Mouse (Mus musculus) retina, postnatal 7 days (tissue): ENCODE data around the gene Sox21.

Source experiments
- DNase-seq: peaks from one replicate; pipeline ENCODE4 v3.0.0-alpha.2; 2012; ENCODE audit warnings: low read depth, low spot score

Gene Sox21

GRCm38 (mm10) chr14:118225061-118225743, 11.6 kb downstream of the Sox21 start:
- DNase-seq, result no peak

GRCm38 (mm10) chr14:118220885-118221284, 15.9 kb downstream of the Sox21 start:
- DNase-seq, result no peak

GRCm38 (mm10) chr14:118216826-118217225, 20.0 kb downstream of the Sox21 start:
- no peak for DNase-seq

GRCm38 (mm10) chr14:118212188-118212804, 24.5 kb downstream of the Sox21 start:
- DNase-seq, result no peak

- no peak for DNase-seq
These were observed 27.2 kb downstream of the Sox21 start for GRCm38 (mm10) chr14:118209642-118210041.

- DNase-seq, result no peak
These were observed 29.5 kb downstream of the Sox21 start for GRCm38 (mm10) chr14:118207347-118207746.

- DNase-seq, result no peak
These were observed 33.8 kb downstream of the Sox21 start for GRCm38 (mm10) chr14:118203031-118203430.

GRCm38 (mm10) chr14:118202006-118202405, 34.8 kb downstream of the Sox21 start:
- no peak for DNase-seq

- no peak for DNase-seq
These were observed 36.1 kb downstream of the Sox21 start for GRCm38 (mm10) chr14:118200731-118201130.

GRCm38 (mm10) chr14:118197063-118197462, 39.8 kb downstream of the Sox21 start:
- no peak for DNase-seq

- no peak for DNase-seq
These were observed 42.5 kb downstream of the Sox21 start for GRCm38 (mm10) chr14:118194219-118194914.

GRCm38 (mm10) chr14:118193663-118194062, 43.2 kb downstream of the Sox21 start:
- DNase-seq, result no peak

GRCm38 (mm10) chr14:118193001-118193628, 43.7 kb downstream of the Sox21 start:
- no peak for DNase-seq

- no peak for DNase-seq
These were observed 45.4 kb downstream of the Sox21 start for GRCm38 (mm10) chr14:118191442-118191841.
